In the genomic region with DNA sequence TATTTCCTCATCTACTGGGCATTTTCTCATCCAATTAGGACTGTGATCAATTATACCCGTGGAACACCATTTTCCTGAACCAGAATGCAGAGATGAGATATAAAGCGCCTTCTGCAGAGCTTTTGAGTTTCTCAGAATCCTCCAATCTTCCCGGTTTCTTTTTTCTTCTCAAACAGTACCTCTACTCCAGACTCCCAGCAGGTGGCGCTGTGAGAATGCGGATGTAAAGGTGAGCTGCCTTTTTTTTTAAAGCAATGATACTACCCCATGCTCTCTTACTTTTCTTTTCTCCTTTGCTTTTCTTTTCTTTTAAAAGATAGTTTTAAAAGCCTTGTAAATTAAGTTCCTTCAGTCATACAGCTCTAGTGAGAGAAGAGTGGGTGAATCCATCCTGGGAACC, we compare ENCODE assay signal across 8 mouse cellular contexts.
DNase-seq lines count a peak whose midpoint lies in the region; TF ChIP-seq lines count a peak whose summit lies in the region.

No protein-coding gene starts in this region.

- H3K9ac ChIP-seq in CH12.LX (ENCODE audit: insufficient read depth, low read depth), result no peak overlapping the region

- H3K27me3 ChIP-seq in CH12.LX (replicated peaks), result no peaks in the 10 kb centered on the region

- no peaks in the 10 kb centered on the region for H3K36me3 ChIP-seq in CH12.LX (replicated peaks in 1 of 2; ENCODE audit: control insufficient read depth in 1 of 2, insufficient read depth in 1 of 2, low read length in 1 of 2)

- H3K27ac ChIP-seq in CH12.LX (ENCODE audit: insufficient read depth, low read depth), result no peak overlapping the region

- TF ChIP-seq CTCF in CH12.LX (conservative IDR thresholded peaks at IDR 0.05 in 1 of 2, IDR thresholded peaks at IDR 0.05 in 1 of 2; ENCODE audit: low read depth in 2 of 2, low read length in 2 of 2), result peak in 1 of 2 experiments; percentile 47; a peak in 2 of 4 replicates

- in situ Hi-C loops in CH12.LX (cut with MboI; ENCODE audit: low pct_ligation_motif_present, low pct_unique_long_range_greater_than_20kb, low sequenced_read_pairs), result no loop called here

- no peak overlapping the region for H3K4me3 ChIP-seq in CH12.LX (replicated peaks in 1 of 3; ENCODE audit: low read depth in 2 of 3, low read length in 2 of 3, poor library complexity in 1 of 3)

- TF ChIP-seq EP300 in CH12.LX (IDR thresholded peaks at IDR 0.05; ENCODE audit: low read length), result no peak

- H3K4me2 ChIP-seq in CH12.LX (ENCODE audit: insufficient read depth, low read depth, poor library complexity, severe bottlenecking), result no peak overlapping the region

- TF ChIP-seq RAD21 in CH12.LX (IDR thresholded peaks at IDR 0.05; ENCODE audit: low read depth, low read length), result peak; percentile 48

- H3K79me2 ChIP-seq in CH12.LX (replicated peaks; ENCODE audit: control insufficient read depth, extremely low read depth, insufficient read depth, poor library complexity, severe bottlenecking), result no peaks in the 10 kb centered on the region

- peaks cover 63% of the 10 kb centered on the region for H3K9me3 ChIP-seq in CH12.LX (replicated peaks; ENCODE audit: low read length)

- DNase-seq in CH12.LX (ENCODE audit: extremely low read depth) (peak; percentile 27), ZHBTc4 (ENCODE audit: low read depth, low spot score) (peak; percentile 64)
- peak; percentile 71 to 78 for DNase-seq in cerebellum, postnatal 36 days
- DNase-seq in gastrocnemius, postnatal 10 days, result peak; percentile 72
- DNase-seq in layer of hippocampus, adult 8-10 months (ENCODE audit: low spot score in 2 of 2), result peak; percentile 34 to 79
- peak; percentile 67 for DNase-seq in lung, postnatal 14 days
- peak; percentile 82 for DNase-seq in right cerebral cortex, postnatal 25 days
- DNase-seq in natural killer cell, adult 2 months (ENCODE audit: low spot score in 2 of 2), result no peak

- TF ChIP-seq POLR2A in CH12.LX (IDR thresholded peaks at IDR 0.05; ENCODE audit: low read depth, low read length), result no peak

- H3K4me1 ChIP-seq in CH12.LX (ENCODE audit: control insufficient read depth in 1 of 2, insufficient read depth in 2 of 2), result no peaks in the 10 kb centered on the region

- dilution Hi-C loops in CH12.LX (cut with MboI; ENCODE audit: extremely low pct_ligation_motif_present, extremely low pct_unique_long_range_greater_than_20kb, low sequenced_read_pairs), result no loop called here

TF ChIP-seq in CH12.LX, 34 proteins besides CTCF, POLR2A, EP300 and RAD21:
- peak; percentile 74 for TF ChIP-seq ZNF384 (IDR thresholded peaks at IDR 0.05; ENCODE audit: low read depth, low read length)
- TF ChIP-seq POLR2AphosphoS2 (IDR thresholded peaks at IDR 0.05; ENCODE audit: low read depth, low read length), result no peak
TF ChIP-seq in CH12.LX: peak in this region for 1.

Comparison
In these comparisons a context has a peak if more than half of its experiments do, and no peak if none do; other contexts are left out.
1. DNase-seq: peak in CH12.LX (single experiment), ZHBTc4 (single experiment), cerebellum, postnatal 36 days (2 of 2), gastrocnemius, postnatal 10 days (single experiment), layer of hippocampus, adult 8-10 months (2 of 2), lung, postnatal 14 days (single experiment) and right cerebral cortex, postnatal 25 days (single experiment); none in natural killer cell, adult 2 months (0 of 2).